Mouse (Mus musculus) lung, postnatal 0 days (tissue): ENCODE data around the gene Mapk3.

Source experiments
- CTCF ChIP-seq: IDR thresholded peaks from 2 replicates; pipeline ENCODE4 v1.5.1; 2016; ENCODE audit warnings: antibody characterized with exemption, mild to moderate bottlenecking
- EP300 ChIP-seq: IDR thresholded peaks from 2 replicates; pipeline ENCODE4 v1.6.1; 2016; ENCODE audit warnings: antibody characterized with exemption, mild to moderate bottlenecking, control low read depth

GRCm38 (mm10) chr7:126799050-126799467 lies 39.7 kb downstream of the Mapk3 start:
- TF ChIP-seq CTCF: peak; percentile 49; the same call in 1 of the 2 replicates
- TF ChIP-seq EP300: no peak
